Mouse (Mus musculus) CH12.LX (cell line): ENCODE data around the gene Rfx5.

Experiments used
- CTCF ChIP-seq, 2 experiments: IDR thresholded peaks in 1 of 2; conservative IDR thresholded peaks in 1 of 2; 2 replicates each; pipeline ENCODE4 v1.5.1; 2011 to 2012; ENCODE audit warnings: low read depth in 2 of 2, low read length in 2 of 2, improper control_type of control experiment in 1 of 2, inconsistent platforms in 1 of 2, mild to moderate bottlenecking in 1 of 2, moderate library complexity in 1 of 2
- EP300 ChIP-seq: IDR thresholded peaks from 2 replicates; pipeline ENCODE4 v1.6.1; 2011; ENCODE audit warnings: low read length, improper control_type of control experiment
- HCFC1 ChIP-seq: IDR thresholded peaks from 2 replicates; pipeline ENCODE4 v1.6.1; 2012; ENCODE audit warnings: low read depth, mild to moderate bottlenecking, inconsistent platforms, low read length, improper control_type of control experiment
- MAX ChIP-seq: IDR thresholded peaks from 2 replicates; pipeline ENCODE4 v1.6.1; 2011; ENCODE audit warnings: low read length, improper control_type of control experiment
- NRF1 ChIP-seq: IDR thresholded peaks from 2 replicates; pipeline ENCODE4 v1.6.1; 2014; ENCODE audit warnings: low read depth, mild to moderate bottlenecking, inconsistent platforms, low read length, improper control_type of control experiment, moderate library complexity
- TBP ChIP-seq: conservative IDR thresholded peaks from 2 replicates; pipeline ENCODE4 v1.6.1; 2011; ENCODE audit warnings: low read depth, low read length, improper control_type of control experiment

DNA sequence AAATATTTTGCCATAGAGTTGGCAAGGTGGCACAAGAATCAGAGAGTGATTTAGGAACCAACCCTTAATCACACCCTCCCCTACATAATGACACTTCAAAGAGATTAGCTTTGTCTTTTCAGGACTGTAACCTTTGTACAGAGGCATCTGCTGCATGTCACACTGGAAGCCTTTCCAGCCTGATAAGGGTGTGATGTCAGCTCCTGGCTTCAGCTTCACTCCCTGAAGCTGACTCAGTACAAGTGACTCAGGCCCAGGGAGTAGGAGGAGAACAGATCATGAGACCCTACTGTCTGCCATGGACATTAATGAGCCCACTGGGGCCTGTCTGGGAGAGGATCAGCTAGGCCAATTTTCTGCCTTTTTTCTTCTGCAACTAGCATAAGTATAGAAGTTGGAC is 33.7 kb downstream of the Rfx5 start:
- no peak for TF ChIP-seq NRF1
- no peak for TF ChIP-seq EP300
- TF ChIP-seq HCFC1: no peak
- TF ChIP-seq MAX: no peak
- no peak for TF ChIP-seq TBP
- TF ChIP-seq CTCF (conservative IDR thresholded peaks at IDR 0.05 in 1 of 2, IDR thresholded peaks at IDR 0.05 in 1 of 2; ENCODE audit: low read depth in 2 of 2, low read length in 2 of 2): no peak
